Mouse (Mus musculus) gastrocnemius, postnatal 25 days (tissue): Measurements from ENCODE around the gene Rad51c. TPM values are rescaled to one million over a fixed set of nuclear protein-coding genes. Genes with fewer than 3 reads are reported as not detected.
"Not testable (repeated sequence)": the region's sequence is repeated elsewhere in the genome, so short reads cannot be mapped to it uniquely, and the experiment has no call there.

Source experiments
- DNase-seq: peaks from one replicate; pipeline ENCODE4 v3.0.0; 2022
- long read RNA-seq, 2 experiments: library from polyadenylated mRNA; stranded (forward); transcript quantifications; one replicate each; pipeline ENCODE4 v2.0.0; 2021
- total RNA-seq, 2 experiments: library from RNA; stranded (reverse); gene quantifications; 1 replicate in 1 of 2; 2 replicates in 1 of 2; pipeline ENCODE4 v1.2.3; 2021

Gene Rad51c
- total RNA-seq = under 1 TPM; 0.15 to 0.51 TPM
- long read RNA-seq, experiment 1 = 0 reads
- long read RNA-seq, experiment 2 = 0 reads

DNA sequence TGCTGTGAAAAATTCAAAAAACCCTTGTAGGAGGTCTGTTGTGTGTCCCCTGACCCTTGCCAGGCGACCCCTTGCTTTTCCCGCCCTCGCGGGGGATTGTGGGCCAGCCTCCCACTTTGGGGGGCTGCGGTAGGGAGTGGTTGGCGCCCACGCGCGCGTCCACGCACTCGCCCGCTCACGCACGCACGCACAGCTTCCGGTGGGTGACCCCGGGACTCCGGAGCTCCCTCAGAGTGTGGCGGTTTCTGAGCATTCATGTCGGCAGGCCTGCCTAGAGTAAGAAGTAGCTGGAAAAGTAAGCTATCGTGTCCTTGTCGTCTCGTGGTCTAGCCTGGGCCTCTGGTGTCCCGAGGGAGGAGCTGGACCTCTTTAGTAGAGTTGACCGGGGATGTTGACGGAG is at the start of gene Rad51c, which contains the start of gene Tex14:
TSS of gene Rad51c (minus strand) at position 79 of the 400 bp plus-strand sequence.
TSS of gene Tex14 (plus strand) at position 190 of the 400 bp plus-strand sequence.
- peak; percentile 15 for DNase-seq

DNA sequence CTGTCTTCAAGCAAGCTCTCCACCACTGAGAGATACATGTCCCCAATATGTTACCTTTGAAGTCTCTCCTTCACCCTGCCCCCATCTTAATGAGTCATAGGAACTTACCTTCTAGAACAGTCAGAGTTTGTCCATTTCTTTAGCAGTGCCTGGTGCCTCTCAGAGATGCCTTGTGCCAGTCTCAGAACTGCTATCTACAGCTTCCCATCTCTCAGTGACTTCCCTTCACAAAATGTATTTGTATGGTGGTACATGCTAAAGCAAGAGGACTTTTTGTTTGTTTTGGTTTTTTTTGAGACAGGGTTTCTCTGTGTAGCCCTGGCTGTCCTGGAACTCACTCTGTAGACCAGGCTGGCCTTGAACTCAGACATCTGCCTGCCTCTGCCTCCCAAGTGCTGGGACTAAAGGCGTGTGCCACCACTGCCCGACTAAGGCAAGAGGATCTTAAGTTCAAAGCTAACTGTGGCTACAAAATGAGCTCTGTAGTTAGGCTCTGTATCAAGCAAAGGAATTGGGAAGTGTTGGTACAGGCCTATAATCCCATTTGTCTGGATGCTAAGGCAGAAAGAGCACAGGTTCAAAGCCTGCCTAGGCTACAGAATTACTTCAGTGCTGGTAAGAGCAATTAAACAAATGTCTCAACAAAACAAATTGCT is 49.4 kb upstream of the Rad51c start:
- DNase-seq = no peak

DNA sequence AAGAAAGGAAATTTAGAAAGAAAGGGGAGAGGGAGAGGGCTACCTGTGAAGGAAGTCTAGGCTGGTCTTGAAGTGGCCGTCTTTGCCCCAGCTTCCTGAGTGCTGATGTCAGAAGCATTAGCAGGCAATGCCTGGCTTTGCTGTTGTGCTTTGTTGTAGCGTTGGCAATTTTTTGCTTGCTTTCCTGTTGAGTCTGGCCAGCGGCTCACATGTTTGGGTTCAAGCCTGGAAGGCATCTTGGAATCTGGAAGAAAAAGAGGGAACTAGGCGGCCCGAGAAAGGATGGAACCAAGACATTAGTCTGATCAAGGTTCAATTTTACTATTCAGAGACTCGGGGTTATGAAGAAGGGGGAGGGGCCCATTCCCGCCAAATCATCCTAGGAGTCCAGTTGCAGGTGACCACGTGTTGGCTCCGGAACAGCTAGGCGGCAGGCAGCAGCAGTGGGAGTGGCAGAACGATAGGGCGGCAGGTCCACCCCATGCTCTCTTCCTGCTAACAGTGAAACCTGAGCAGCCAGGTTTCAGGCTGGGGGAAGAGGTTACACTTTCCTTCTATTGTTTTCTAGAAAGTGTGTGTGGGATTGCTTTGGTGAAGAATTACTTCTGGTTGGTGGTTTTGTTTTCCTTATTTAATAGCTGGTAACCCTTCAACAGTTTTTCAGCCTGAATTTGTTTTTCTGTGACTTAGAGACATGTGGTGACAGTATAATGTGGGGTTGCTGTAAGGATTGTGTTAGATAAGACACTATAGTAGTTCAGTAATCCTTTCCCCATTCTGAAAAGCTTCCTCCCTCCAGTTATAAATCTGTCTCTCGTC is 48.7 kb upstream of the Rad51c start:
- DNase-seq = no peak

DNA sequence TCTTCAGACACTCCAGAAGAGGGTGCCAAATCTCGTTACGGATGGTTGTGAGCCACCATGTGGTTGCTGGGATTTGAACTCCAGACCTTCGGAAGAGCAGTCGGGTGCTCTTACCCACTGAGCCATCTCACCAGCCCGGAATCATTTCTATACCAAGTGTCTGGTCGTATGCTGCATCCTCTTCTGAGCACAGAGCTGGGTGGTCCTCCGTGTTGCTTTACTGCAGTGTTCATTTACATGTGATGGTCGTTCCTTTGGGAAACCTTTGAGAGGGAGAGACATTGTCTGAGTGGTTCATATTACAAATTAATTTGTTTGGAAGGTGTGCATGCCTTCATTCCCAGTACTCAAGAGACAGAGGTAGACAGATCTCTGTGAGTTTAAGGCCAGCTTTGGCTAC is 48.0 kb upstream of the Rad51c start:
- DNase-seq = not testable (repeated sequence)

DNA sequence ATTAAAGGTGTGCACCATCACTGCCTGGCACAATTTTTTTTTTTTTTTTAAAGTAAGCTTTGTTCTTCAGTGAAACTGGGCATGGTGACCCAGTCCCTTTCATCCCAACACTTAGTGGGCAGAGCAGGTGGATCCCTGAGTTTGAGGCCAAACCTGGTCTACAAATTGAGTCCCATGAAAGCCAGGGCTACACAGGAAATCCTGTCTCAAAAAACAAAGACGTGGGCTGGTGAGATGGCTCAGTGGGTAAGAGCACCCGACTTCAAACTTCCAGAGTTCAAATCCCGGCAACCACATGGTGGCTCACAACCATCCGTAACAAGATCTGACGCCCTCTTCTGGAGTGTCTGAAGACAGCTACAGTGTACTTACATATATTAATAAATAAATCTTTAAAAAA is 45.1 kb upstream of the Rad51c start:
- not testable (repeated sequence) for DNase-seq

DNA sequence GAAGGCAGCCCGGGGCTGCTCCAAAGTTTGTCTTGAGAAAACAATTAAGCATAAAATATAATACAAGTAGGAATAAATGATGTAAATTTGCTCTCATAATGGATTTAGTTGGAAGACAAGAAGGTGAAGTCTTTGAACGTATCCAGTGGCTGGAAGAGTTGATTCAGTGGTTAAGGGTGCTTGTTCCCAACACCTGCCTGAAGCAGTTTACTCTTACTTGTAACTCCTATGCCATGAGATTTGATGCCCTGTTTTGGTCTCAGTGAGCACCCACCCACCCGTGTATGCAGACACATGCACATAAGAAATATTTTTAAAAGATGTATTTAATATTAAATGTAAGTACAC is 44.4 kb upstream of the Rad51c start:
- no peak for DNase-seq

DNA sequence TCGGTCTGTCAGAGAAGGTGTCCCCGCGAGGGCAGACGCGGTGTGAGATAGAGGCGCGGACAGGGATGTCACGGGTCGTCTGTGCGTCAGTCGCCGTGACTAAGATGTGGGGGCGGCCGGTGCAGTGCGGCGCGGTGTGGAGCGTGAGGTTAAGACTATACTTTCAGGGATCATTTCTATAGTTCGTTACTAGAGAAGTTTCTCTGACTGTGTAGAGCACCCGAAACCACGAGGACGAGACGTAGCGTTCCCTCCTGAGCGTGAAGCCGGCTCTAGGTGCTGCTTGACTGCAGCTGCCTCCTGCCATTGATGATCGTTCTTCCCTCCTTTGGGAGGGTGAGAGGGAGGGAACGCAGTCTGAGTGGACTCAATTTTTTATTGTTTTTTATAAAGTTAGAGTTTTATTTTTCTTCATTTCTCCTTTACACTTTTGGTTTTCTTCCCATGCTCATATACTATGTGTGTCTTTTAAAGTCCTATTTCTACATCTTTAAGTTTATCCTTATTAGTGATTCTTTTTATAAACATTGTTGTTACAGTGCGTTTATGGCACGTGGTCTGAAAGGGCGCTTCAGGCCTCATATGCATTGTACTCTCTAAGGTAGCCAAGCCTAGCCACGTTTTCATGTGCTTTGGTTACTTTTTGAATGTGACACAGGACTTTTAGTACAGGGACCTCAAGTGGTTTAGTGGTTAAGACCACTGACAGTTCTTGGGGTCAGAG is 43.9 kb upstream of the Rad51c start:
- not testable (repeated sequence) for DNase-seq

DNA sequence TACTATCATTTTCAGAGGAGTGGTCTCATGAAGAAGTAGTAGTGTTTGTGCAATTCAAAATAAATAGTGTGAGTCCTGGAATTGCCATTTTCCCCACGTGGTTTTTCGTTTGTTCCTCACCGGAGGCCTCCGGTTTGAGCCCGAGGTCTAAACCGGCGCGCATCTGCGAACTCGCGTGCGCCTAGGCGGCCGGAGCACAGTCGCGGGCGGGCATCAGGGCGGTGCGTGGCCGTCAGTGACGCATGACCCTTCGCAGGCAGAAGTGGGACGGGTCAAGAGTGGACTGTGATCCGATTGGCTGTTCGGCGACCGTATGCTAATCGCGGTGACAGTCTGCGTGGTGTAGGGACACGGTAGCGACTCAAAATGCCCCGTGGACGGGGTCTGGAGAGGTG is 43.3 kb upstream of the Rad51c start:
- peak; percentile 97 for DNase-seq

DNA sequence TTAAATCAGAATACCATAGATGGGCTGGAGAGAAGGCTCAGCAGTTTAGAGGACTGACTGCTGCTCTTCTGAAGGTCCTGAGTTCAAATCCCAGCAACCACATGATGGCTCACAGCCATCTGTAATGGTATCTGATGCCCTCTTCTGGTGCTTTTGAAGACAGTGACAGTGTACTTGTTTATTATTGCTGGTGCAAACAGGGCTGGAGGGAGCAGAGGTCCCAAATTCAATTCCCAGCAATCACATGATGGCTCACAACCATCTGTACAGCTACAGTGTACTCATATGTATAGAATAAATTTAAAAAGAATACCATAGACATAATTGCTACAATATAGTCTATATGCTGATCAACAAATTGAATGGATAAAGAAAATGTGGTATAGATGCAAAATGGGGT is 42.7 kb upstream of the Rad51c start:
- DNase-seq = no peak

DNA sequence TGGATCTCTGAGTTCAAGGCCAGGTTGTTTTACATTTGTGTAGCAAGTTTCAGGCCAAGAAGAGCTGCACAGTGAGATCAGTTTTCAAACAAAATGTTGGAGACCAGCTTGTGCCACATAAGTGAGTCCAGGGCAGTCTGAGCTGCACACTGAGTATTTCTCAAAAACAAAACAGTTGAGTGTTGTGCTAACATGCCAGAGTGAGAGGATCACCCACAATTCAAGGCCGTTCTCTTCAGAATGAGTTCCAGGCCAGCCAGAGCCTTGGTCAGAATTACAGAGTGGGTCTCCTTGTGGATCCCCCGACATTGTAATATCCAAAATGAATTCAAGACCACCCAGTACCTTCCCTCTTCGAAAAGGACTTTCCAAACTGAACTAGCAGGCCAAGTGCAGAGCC is 41.4 kb upstream of the Rad51c start:
- no peak for DNase-seq

DNA sequence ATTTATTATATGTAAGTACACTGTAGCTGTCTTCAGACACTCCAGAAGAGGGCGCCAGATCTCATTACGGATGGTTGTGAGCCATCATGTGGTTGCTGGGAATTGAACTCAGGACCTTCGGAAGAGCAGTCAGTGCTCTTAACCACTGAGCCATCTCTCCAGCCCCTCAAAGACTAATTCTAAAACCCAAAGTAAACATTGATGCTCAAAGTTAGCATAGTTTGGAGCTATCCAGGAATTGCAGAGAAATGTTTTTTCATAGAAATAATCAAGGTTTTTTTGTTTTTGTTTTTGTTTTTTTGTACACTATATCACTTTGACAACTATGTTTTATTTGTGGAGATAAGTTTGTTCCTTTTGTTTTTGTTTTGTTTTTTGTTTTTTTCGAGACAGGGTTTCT is 40.8 kb upstream of the Rad51c start:
- not testable (repeated sequence) for DNase-seq

DNA sequence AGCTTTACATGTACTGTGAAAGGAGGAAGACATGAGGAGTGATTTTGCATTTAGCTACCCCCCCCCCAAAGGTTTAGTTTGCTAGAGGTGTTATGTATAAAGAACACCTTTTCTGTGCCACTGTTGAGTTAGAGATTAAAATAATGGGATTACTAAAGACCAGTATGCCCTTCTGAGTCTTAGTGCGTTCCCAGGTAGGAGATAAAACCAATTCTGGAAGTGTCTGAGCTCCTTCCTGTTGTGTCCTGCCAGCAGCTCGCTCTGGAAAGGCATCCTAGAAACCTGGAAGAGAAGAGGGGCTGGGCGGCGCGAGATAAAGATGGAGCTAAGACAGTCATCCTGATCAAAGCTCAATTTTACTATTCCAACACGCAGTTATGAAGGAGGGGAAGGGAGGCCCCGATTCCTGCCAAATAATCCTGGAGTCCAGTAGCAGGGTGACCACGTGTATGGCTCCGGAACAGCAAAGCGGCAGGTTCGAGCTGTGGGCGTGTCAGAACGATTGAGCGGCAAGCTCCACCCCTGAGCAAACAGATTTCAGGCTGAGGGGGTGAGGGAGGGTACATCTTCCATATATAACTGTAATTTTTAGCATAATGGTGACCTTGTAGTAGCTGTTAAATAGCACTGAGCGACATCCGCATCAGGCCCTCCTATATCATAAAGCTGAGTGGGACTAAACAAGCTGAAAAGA is 40.1 kb upstream of the Rad51c start:
- DNase-seq = no peak

DNA sequence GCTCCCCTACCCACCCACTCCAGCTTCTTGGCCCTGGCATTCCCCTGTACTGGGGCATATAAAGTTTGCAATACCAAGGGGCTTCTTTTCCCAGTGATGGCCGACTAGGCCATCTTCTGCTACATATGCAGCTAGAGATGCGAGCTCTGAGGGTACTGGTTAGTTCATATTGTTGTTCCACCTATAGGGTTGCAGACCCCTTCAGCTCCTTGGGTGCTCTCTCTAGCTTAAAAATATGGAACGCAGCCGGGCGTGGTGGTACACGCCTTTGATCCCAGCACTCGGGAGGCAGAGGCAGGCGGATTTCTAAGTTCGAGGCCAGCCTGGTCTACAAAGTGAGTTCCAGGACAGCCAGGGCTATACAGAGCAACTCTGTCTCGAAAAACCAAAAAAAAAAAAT is 39.3 kb upstream of the Rad51c start:
- not testable (repeated sequence) for DNase-seq

DNA sequence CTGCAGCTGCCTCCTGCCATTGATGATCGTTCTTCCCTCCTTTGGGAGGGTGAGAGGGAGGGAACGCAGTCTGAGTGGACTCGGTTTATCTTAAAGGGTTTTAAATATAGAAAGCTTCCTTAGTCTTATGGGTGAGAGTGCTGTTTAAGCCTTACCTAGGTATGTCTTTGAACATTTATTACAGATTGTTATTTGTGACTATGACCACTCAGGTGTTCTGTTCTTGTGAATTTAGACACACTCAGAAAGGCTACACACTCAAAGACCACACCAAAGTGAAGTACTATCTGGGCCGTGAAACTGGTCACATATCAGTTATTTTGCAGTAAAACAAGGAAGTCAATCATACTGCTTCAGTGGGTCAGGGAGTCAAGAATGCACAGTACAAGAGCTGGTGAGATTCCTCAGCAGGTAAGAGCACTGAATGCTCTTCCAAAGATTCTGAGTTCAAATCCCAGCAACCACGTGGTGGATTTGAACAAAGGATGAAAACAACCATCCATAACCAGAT is 38.7 kb upstream of the Rad51c start:
- no peak for DNase-seq

DNA sequence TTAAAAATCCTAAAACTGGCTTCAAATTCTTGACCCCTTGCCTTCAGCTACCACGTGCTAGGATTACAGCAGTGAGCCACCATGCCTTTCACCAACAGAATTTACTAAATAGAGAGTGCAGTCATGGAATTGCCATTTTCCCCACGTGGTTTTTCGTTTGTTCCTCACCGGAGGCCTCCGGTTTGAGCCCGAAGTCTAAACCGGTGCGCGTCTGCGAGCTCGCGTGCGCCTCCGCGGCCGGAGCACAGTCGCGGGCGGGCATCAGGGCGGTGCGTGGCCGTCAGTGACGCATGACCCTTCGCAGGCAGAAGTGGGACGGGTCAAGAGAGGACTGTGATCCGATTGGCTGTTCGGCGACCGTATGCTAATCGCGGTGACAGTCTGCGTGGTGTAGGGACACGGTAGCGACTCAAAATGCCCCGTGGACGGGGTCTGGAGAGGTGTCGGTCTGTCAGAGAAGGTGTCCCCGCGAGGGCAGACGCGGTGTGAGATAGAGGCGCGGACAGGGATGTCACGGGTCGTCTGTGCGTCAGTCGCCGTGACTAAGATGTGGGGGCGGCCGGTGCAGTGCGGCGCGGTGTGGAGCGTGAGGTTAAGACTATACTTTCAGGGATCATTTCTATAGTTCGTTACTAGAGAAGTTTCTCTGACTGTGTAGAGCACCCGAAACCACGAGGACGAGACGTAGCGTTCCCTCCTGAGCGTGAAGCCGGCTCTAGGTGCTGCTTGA is 38.1 kb upstream of the Rad51c start:
- peak; percentile 86 for DNase-seq

DNA sequence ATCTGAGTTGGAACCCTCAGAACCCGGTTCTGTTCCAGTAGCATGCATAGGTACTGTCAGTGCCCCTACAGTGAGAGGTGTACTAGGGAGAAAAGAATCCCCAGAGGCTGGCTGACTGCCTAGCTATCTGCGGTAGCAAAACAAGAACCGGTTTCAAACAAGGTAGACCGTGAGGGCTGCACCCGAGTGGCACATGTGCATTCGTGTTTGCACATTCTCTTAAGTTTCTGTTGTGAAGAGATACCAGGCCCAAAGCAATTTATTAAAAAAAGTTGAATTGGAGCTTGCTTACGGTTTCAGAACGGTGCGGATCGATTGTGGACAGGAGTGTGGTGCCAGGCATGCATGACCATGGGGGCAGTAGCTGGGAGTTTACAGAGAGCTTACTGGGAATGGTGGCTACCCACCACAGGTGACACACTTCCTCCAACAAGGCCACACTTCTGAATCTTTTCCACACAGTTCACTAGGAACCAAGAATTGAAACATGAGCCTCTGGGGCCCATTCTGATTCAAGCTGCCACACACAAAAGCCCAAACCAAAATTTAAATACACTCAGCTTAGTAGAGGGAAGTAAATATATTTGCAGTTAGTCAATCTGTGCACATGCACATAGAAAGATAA is 35.2 kb upstream of the Rad51c start:
- no peak for DNase-seq

DNA sequence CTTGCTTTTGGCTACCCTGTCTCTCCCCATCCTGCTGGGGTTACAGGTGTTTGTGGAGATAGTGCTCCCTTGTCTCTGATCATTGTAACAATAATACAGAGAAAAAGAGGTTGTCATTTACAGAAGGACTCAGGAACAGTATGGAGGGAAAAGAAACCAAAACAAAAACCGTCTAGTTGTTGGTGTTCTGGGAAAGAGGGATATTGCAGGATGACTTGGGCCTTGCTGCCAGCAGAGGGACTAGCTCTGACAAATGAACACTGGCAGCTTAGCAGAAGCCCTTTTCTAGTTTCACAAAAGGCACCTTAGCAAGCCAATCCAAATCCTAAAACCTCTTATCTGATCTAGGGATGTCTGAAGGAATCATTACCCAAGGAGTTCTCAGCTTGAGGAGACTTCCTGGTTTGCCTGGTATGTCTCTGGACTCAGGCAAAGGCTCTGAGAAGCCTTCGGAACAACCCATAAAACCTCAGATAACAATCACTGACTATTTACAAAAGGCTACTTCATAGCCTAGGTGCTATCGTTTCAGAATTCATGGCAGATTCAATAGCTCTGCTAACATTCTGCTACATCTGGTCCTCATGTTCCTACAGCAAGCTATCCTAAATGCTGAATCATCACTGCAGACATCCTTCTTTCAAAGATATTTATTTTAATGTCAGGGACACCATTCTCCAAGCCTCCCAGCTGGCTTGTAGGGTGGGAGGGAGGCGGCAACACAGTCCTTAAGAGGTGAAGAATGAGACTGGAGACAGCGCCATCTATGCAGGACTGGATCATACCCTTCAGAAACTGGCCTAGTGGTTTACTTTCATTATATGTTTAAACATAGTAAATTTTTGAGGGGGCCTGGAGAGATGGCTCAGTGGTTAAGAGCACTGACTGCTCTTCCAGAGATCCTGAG is 31.8 kb upstream of the Rad51c start:
- no peak for DNase-seq

DNA sequence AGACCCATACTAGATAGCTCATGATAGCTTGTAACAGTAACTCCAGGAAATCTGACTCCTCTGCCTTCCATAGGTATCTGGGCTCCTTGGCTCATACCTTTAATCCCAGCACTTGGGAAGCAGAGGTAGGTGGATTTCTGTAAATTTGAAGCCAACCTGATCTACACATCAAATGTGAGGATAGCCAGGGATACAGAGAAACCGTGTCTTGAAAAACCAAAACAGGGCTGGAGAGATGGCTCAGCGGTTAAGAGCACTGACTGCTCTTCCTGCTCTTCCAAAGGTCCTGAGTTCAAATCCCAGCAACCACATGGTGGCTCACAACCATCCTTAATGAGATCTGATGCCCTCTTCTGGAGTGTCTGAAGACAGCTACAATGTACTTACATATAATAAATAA is 30.4 kb upstream of the Rad51c start:
- DNase-seq = not testable (repeated sequence)

DNA sequence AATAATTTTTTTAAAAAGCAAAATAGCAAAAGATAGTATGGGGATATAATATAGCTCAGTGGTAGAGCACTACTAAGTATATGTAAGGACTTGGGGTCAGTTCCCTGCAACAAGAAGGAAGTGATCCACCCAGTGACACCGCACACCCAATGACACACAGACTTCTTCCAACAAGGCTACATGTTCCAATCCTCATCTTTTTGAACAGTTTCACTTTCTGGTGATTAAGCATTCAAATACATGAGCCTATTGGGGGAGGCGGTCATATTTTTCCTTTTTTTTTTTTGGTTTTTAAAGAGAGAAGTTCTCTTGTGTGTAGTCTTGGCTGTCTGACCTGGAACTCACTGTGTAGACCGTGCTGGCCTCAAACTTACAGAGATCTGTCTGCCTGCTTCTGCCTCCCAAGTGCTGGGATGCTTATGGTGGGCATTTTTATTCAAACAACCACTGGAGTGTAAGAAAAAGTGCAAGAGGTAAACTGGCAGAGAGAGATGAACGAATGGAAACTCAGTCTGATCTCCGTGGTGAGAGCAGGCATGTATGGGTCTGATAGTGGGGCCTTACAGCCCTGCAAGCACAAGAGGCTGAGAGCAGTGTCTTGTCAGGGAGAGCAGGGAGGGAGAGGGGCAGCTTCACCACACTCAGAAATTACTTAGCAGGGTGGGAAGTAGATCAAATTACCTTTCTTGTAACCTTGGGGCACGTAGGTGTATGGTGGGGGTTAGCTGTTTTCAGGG is 28.3 kb upstream of the Rad51c start:
- no peak for DNase-seq
